Mouse (Mus musculus) spleen, adult 18-20 months (tissue): ENCODE results near the gene Gm20777.
A peak's percentile ranks its signal among the peaks of the same experiment; 100 is the strongest.
"Not testable (repeated sequence)": the region's sequence is repeated elsewhere in the genome, so short reads cannot be mapped to it uniquely, and the experiment has no call there.

Experiments
- DNase-seq, 2 experiments: peaks; one replicate each; pipeline ENCODE4 v3.0.0; 2022; ENCODE audit warnings: mixed read lengths in 2 of 2

Gm20777 gene

GRCm38 (mm10) chrY:10752350-10752749, at the start of gene Gm20777:
TSS of gene Gm20777 (minus strand) at chrY:10752450.
- DNase-seq = not testable (repeated sequence)

- peak; percentile 4 to 19 for DNase-seq
Measured at GRCm38 (mm10) chrY:10709551-10709950, 42.7 kb downstream of the Gm20777 start.

DNA sequence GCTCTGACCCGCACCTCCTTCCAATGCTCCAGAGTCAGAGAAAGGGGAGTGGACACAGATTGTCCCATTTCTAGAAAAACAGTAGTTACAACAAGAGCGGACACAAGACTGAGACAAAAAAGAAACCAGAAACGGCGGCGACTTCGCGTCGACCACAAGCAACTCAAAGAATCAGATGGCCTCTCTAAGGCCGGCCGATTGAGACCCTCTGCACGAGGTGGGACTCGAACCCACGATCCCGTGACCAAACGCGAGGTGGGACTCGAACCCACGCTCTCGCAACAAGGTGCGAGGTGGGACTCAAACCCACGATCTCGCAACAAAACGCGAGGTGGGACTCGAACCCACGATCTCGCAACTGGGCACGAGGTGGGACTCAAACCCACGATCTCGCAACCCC, 43.5 kb downstream of the Gm20777 start:
- DNase-seq = peak in 1 of 2 experiments; percentile 2

DNA sequence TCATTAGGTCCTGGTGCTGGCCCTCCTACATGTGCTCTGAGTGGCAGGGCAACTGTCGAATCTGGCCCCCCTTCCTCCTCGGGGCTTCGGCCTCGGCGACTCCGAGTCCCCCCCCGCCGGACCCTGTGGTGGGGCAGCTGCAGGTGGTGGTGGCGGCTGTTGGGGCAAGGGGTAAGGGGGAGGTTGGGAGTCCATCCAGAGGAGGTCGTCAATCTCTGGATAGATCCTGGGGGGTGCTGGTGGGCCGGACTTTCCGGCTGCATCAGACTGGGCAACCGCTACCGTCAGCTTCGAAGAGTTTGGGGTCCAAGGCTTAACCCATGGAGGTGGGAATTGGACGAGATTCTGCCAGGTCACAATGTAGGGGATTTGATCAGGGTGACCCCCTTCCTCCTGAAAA, 44.0 kb downstream of the Gm20777 start:
- peak in 1 of 2 experiments; percentile 11 for DNase-seq

DNA sequence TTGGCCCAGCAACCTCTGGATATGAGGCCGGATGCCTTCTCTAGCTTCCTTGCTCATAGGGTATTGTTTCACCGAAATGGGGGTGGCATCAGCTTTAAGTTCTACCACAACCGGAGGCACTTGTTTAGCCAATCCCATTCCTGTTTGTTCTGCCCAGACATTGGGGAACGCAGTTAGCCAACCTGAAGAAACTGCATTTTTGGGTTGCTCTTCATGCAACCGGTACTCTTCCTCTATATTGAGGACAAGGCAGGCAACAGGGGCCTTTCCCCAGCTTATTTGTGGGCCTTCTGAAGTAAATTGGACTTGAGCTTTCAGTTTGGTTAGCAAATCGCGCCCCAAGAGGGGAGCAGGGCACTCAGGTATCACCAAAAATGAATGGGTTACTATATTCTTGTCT, 45.6 kb downstream of the Gm20777 start:
- DNase-seq = peak in 1 of 2 experiments; percentile 2
